In the genomic region with DNA sequence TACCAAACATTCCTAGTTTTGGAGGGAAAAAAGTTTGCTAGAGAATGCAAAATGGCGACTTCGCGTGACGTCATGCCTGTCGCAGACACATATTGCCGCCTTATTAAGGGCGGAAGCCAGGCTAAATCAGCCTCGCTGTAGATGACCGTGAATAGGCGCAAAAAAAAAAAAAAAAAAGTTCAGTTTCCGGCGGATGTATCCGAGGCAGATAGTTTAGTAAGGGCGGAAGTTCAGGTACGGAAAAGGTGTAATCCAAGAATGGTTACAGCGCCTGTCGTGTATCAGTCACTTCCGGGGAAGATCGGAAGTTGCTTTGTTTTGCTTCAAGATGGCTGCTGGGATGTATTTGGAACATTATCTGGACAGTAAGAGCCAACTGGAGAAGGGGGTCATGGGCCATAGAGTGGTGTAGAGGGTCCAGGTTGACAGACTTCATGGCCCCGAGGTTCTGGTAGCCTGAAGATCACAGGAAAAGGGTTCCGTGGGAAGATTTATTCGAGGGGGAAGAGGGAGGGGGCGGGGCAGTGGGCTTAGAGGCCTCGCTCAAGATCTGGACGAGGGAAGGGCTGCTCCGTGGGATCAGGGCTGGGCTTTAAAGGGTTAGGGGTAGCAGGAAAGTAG, we compare ENCODE assay signal across 8 mouse cellular contexts. TPM values are rescaled to one million over a fixed set of nuclear protein-coding genes. Genes with fewer than 3 reads are reported as not detected.
DNase-seq lines count a peak whose midpoint lies in the region; ATAC-seq lines count a peak whose summit lies in the region.

TSS of gene Ing4 (plus strand) at position 228 of the 621 bp plus-strand sequence.

- peaks cover 49% of the 10 kb centered on the region for H3K36me3 ChIP-seq in intestine, embryonic 14.5 days (ENCODE audit: control insufficient read depth, insufficient read depth, low read length)

- H3K4me2 ChIP-seq in intestine, embryonic 14.5 days (ENCODE audit: low read length), result peak within 1 kb of the TSS; percentile 86

- ATAC-seq in intestine, embryonic 14.5 days (replicated peaks; ENCODE audit: low FRiP score, low TSS enrichment, low read depth), result peak; percentile 97

- WGBS in intestine, embryonic 14.5 days, result under 1% methylated on average over 26 of the region's 26 CpGs

- peak within 1 kb of the TSS; percentile 66 for H3K4me3 ChIP-seq in intestine, embryonic 14.5 days (ENCODE audit: low read depth, low read length)

- no peaks in the 10 kb centered on the region for H3K9me3 ChIP-seq in intestine, embryonic 14.5 days (ENCODE audit: control insufficient read depth, low read length)

- H3K9ac ChIP-seq in intestine, embryonic 14.5 days (ENCODE audit: low read length), result peak within 1 kb of the TSS; percentile 73

- intact Hi-C loops in left cerebral cortex, postnatal 14 days (cut with DNase I), result loop anchor here (1.0 kb wide), 1 partner anchor 30 kb away; the partner anchor contains the start of gene Zfp384

- H3K27ac ChIP-seq in intestine, embryonic 14.5 days (ENCODE audit: low read depth), result peak within 1 kb of the TSS; percentile 80

- peaks cover 14% of the 10 kb centered on the region; the same call in 1 of the 2 replicates for H3K4me1 ChIP-seq in intestine, embryonic 14.5 days (replicated peaks; ENCODE audit: control insufficient read depth, insufficient read depth, low read length)

- peak; percentile 75 to 80 for DNase-seq in adrenal gland, adult 18-20 months (ENCODE audit: low spot score in 2 of 2)
- peak; percentile 98 for DNase-seq in embryo, embryonic 11 days
- peak; percentile 89 for DNase-seq in gastrocnemius, postnatal 25 days
- peak; percentile 89 for DNase-seq in intestine, embryonic 14.5 days (ENCODE audit: low spot score)
- DNase-seq in left cerebral cortex, postnatal 14 days (ENCODE audit: low spot score in 2 of 2), result peak; percentile 93 to 95
- peak; percentile 97 for DNase-seq in mesoderm, embryonic 11.5 days (ENCODE audit: low read depth, low spot score)
- DNase-seq in right cerebral cortex, postnatal 36 days (ENCODE audit: low spot score in 2 of 2), result peak; percentile 87 to 92
- DNase-seq in yolk sac, embryonic 10.5 days (ENCODE audit: low spot score), result peak; percentile 94

- no peaks in the 10 kb centered on the region for H3K27me3 ChIP-seq in intestine, embryonic 14.5 days (replicated peaks; ENCODE audit: control insufficient read depth, insufficient read depth, low read length)

RNA-seq across cellular contexts. Expression of gene Ing4, which starts in this region (rescaled TPM):
- total RNA-seq in adrenal gland, adult 18-20 months (2021), result 10 to 100 TPM; 45.3 to 53.4 TPM
- 10 to 100 TPM; 24.2 to 29.1 TPM for total RNA-seq in gastrocnemius, postnatal 25 days (2021)
- 94.4 and 108 TPM in 2 replicates for polyA plus RNA-seq in intestine, embryonic 14.5 days (2014; fragmentation: Nextera tagmentation; extraction: Ambion mirVana)
- 10 to 100 TPM; 60.8 to 61.1 TPM for total RNA-seq in left cerebral cortex, postnatal 14 days (2021)

Comparison
In these comparisons a context has a peak if more than half of its experiments do, and no peak if none do; other contexts are left out.
1. Peak in every context shown above with its lines: DNase-seq, ATAC-seq, H3K4me3 ChIP-seq and H3K27ac ChIP-seq.